Mouse (Mus musculus) erythroblast, embryonic 14.5 days (primary cell): Measurements from ENCODE around the gene Ubash3b.

Experiments
- GATA1 ChIP-seq: IDR thresholded peaks from 2 replicates; pipeline ENCODE4 v1.6.1; 2012; ENCODE audit warnings: low read length, inconsistent platforms, mixed read lengths
- TAL1 ChIP-seq: IDR thresholded peaks from 3 replicates; pipeline ENCODE4 v1.6.1; 2012; ENCODE audit warnings: low read length, inconsistent platforms, mixed read lengths

DNA sequence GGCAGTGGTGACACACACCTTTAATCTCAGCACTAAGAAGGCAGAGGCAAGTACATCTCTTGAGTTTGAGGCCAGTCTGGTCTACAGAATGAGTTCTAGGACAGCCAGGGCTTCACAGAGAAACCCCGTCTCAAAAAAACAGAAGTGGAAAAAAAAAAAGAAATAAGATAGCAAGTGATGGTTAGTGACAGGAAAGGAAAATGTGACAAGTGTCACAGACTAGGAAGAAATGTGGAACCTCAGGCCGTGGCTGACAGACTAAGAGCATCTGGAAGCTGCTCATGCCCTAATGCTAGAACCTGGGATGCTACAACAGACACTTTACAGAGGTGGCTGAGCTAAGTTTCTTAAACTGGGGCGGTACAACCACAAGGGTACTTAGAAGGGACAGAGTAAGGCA lies 18.4 kb downstream of the Ubash3b start:
- TF ChIP-seq GATA1 (no peak), TAL1 (no peak)
